Mouse (Mus musculus): ENCODE data around the gene Efnb3.
A peak's percentile ranks its signal among the peaks of the same experiment; 100 is the strongest.

Gene Efnb3

GRCm38 (mm10) chr11:69582230-69582805 lies 22.3 kb upstream of the Efnb3 start:
- DNase-seq (ENCODE audit: low spot score): no peak

- no peak for DNase-seq (ENCODE audit: low spot score)
Observed at GRCm38 (mm10) chr11:69581814-69582213, 21.8 kb upstream of the Efnb3 start.

GRCm38 (mm10) chr11:69581147-69581688 lies 21.2 kb upstream of the Efnb3 start:
- DNase-seq (ENCODE audit: low spot score): peak; percentile 62

- DNase-seq (ENCODE audit: low spot score): no peak
Observed at GRCm38 (mm10) chr11:69580572-69581146, 20.7 kb upstream of the Efnb3 start.

- peak; percentile 56 for DNase-seq (ENCODE audit: low spot score)
Observed at GRCm38 (mm10) chr11:69580091-69580514, 20.1 kb upstream of the Efnb3 start, which contains the start of the genes Wrap53 and Trp53. Gene Wrap53 (minus strand): TSS chr11:69580255. Gene Trp53 (plus strand): TSS chr11:69580359.

GRCm38 (mm10) chr11:69579128-69580017 lies 19.4 kb upstream of the Efnb3 start:
- peak; percentile 91 for DNase-seq (ENCODE audit: low spot score)

GRCm38 (mm10) chr11:69578301-69578700 lies 18.3 kb upstream of the Efnb3 start:
- no peak for DNase-seq (ENCODE audit: low spot score)

- no peak for DNase-seq (ENCODE audit: low spot score)
Observed at GRCm38 (mm10) chr11:69576307-69576706, 16.3 kb upstream of the Efnb3 start.

- DNase-seq (ENCODE audit: low spot score): no peak
Observed at GRCm38 (mm10) chr11:69575220-69575619, 15.2 kb upstream of the Efnb3 start.

GRCm38 (mm10) chr11:69565131-69565530 lies 5.1 kb upstream of the Efnb3 start:
- no peak for DNase-seq (ENCODE audit: low spot score)

GRCm38 (mm10) chr11:69564391-69564790 lies 4.4 kb upstream of the Efnb3 start:
- DNase-seq (ENCODE audit: low spot score): no peak

- no peak for DNase-seq (ENCODE audit: low spot score)
Observed at GRCm38 (mm10) chr11:69563373-69563772, 3.4 kb upstream of the Efnb3 start.

GRCm38 (mm10) chr11:69560896-69561854 lies 1.2 kb upstream of the Efnb3 start:
- no peak for DNase-seq (ENCODE audit: low spot score)

- DNase-seq (ENCODE audit: low spot score): no peak
Observed at GRCm38 (mm10) chr11:69559183-69559582, 822 bp downstream of the Efnb3 start.

- DNase-seq (ENCODE audit: low spot score): no peak
Observed at GRCm38 (mm10) chr11:69558756-69559155, 1.2 kb downstream of the Efnb3 start.

- DNase-seq (ENCODE audit: low spot score): no peak
Observed at GRCm38 (mm10) chr11:69557381-69557958, 2.5 kb downstream of the Efnb3 start.

- DNase-seq (ENCODE audit: low spot score): no peak
Observed at GRCm38 (mm10) chr11:69554539-69555140, 5.4 kb downstream of the Efnb3 start.

- no peak for DNase-seq (ENCODE audit: low spot score)
Observed at GRCm38 (mm10) chr11:69553341-69553721, 6.7 kb downstream of the Efnb3 start.

GRCm38 (mm10) chr11:69552622-69553340 lies 7.2 kb downstream of the Efnb3 start:
- DNase-seq (ENCODE audit: low spot score): no peak

GRCm38 (mm10) chr11:69551310-69551709 lies 8.7 kb downstream of the Efnb3 start:
- DNase-seq (ENCODE audit: low spot score): no peak
